In genomic region chr11:118528761-118529160, GRCm38 (mm10) we compare ENCODE assay signal across 28 mouse cellular contexts. TPM values are rescaled to one million over a fixed set of nuclear protein-coding genes. Genes with fewer than 3 reads are reported as not detected.
DNase-seq lines count a peak whose midpoint lies in the region; ATAC-seq lines count a peak whose summit lies in the region.
"Had no signal": no experiment of that assay in that cellular context is flagged by ENCODE, and none has a peak within 500 bp of the region (broad histone marks: within the 10 kb centered on the region; RNA-seq: fewer than 3 reads in every experiment).

No protein-coding gene starts in this region.

- H3K4me3 ChIP-seq in hindbrain, embryonic 10.5 days, result no peak overlapping the region
- H3K4me3 ChIP-seq in hindbrain, embryonic 11.5 days (ENCODE audit: low read depth, low read length), result no peak overlapping the region
- H3K4me3 ChIP-seq: embryonic facial prominence, embryonic 10.5 days; embryonic facial prominence, embryonic 13.5 days; erythroblast, embryonic 14.5 days; forebrain, embryonic 12.5 days; forebrain, embryonic 15.5 days; heart, adult 2 months; heart, embryonic 10.5 days; heart, embryonic 13.5 days; hindbrain, embryonic 12.5 days had no signal

- peaks cover 39% of the 10 kb centered on the region for H3K4me1 ChIP-seq in hindbrain, embryonic 10.5 days (replicated peaks)
- no peaks in the 10 kb centered on the region; the same call in 1 of the 2 replicates for H3K4me1 ChIP-seq in hindbrain, embryonic 11.5 days (replicated peaks; ENCODE audit: control insufficient read depth, insufficient read depth, low read length)
- H3K4me1 ChIP-seq: heart, embryonic 13.5 days had no signal

- WGBS in hindbrain, embryonic 10.5 days, result 88% methylated on average over 9 of the region's 9 CpGs
- 89% methylated on average over 9 of the region's 9 CpGs for WGBS in hindbrain, embryonic 11.5 days

- H3K36me3 ChIP-seq in hindbrain, embryonic 10.5 days, result no peaks in the 10 kb centered on the region
- no peaks in the 10 kb centered on the region for H3K36me3 ChIP-seq in hindbrain, embryonic 11.5 days (ENCODE audit: control insufficient read depth, insufficient read depth, low read length)
- H3K36me3 ChIP-seq: embryonic facial prominence, embryonic 10.5 days; embryonic facial prominence, embryonic 13.5 days; forebrain, embryonic 12.5 days; forebrain, embryonic 15.5 days; G1E; heart, embryonic 10.5 days; heart, embryonic 13.5 days; hindbrain, embryonic 12.5 days had no signal

- H3K4me2 ChIP-seq in hindbrain, embryonic 11.5 days (replicated peaks; ENCODE audit: low read depth, low read length), result no peak overlapping the region
- H3K4me2 ChIP-seq: embryonic facial prominence, embryonic 13.5 days; forebrain, embryonic 12.5 days; forebrain, embryonic 15.5 days; heart, embryonic 13.5 days; hindbrain, embryonic 12.5 days had no signal

- H3K9ac ChIP-seq in hindbrain, embryonic 11.5 days (ENCODE audit: low read depth, low read length), result no peak overlapping the region
- H3K9ac ChIP-seq: embryonic facial prominence, embryonic 13.5 days; forebrain, embryonic 12.5 days; forebrain, embryonic 15.5 days; heart, embryonic 13.5 days; hindbrain, embryonic 12.5 days had no signal

- DNase-seq in hindbrain, embryonic 10.5 days (ENCODE audit: low spot score), result no peak
- no peak for DNase-seq in hindbrain, embryonic 11.5 days (ENCODE audit: low spot score)
- peak; percentile 66 to 74 for DNase-seq in cerebellum, adult 18-20 months
- peak; percentile 51 for DNase-seq in cerebellum, adult 8-10 months
- DNase-seq in cerebellum, postnatal 25 days, result peak; percentile 69 to 77
- no peak for DNase-seq in adrenal gland, postnatal 25 days
- no peak for DNase-seq in heart, postnatal 25 days (ENCODE audit: low spot score)
- no peak for DNase-seq in B cell, adult 2 months
- DNase-seq: adrenal gland, postnatal 10 days; gastrocnemius, postnatal 10 days; gastrocnemius, postnatal 36 days; heart, adult 2 months; heart, postnatal 36 days; kidney, adult 18-20 months; kidney, adult 9 months had no signal

- 0 out of 2 replicates have a peak overlapping the region, but pooled peaks have one; percentile 5 for H3K27ac ChIP-seq in hindbrain, embryonic 10.5 days
- H3K27ac ChIP-seq in hindbrain, embryonic 11.5 days (ENCODE audit: low read depth, low read length), result no peak overlapping the region
- H3K27ac ChIP-seq: embryonic facial prominence, embryonic 13.5 days; forebrain, embryonic 12.5 days; forebrain, embryonic 15.5 days; heart, adult 2 months; heart, embryonic 10.5 days; heart, embryonic 13.5 days; hindbrain, postnatal 0 days had no signal

- H3K9me3 ChIP-seq in hindbrain, embryonic 10.5 days, result no peaks in the 10 kb centered on the region
- no peaks in the 10 kb centered on the region for H3K9me3 ChIP-seq in hindbrain, embryonic 11.5 days (ENCODE audit: control insufficient read depth, low read length)
- H3K9me3 ChIP-seq: embryonic facial prominence, embryonic 10.5 days; embryonic facial prominence, embryonic 13.5 days; forebrain, embryonic 12.5 days; forebrain, embryonic 15.5 days; heart, embryonic 10.5 days; heart, embryonic 13.5 days; hindbrain, embryonic 12.5 days had no signal

- intact Hi-C loops in heart, postnatal 25 days (cut with DNase I), result no loop called here

- no peak for ATAC-seq in hindbrain, embryonic 11.5 days (ENCODE audit: low FRiP score)
- ATAC-seq: forebrain, embryonic 15.5 days; hindbrain, postnatal 0 days; inflammation-experienced regulatory T-cells, adult 6 months; intestine, embryonic 16.5 days; Patski had no signal

- peaks cover 19% of the 10 kb centered on the region for H3K27me3 ChIP-seq in hindbrain, embryonic 10.5 days (ENCODE audit: insufficient read depth, poor library complexity, severe bottlenecking)
- no peaks in the 10 kb centered on the region for H3K27me3 ChIP-seq in hindbrain, embryonic 11.5 days (ENCODE audit: control insufficient read depth, insufficient read depth, low read length)
- H3K27me3 ChIP-seq: forebrain, embryonic 15.5 days had no signal

RNA-seq across cellular contexts. Expression of gene Engase, which starts 52.1 kb away (rescaled TPM):
- 8.7 and 8.9 TPM in 2 replicates for polyA plus RNA-seq in hindbrain, embryonic 10.5 days (2016; fragmentation: Nextera tagmentation; extraction: Ambion mirVana)
- 4.7 and 4.8 TPM in 2 replicates for polyA plus RNA-seq in hindbrain, embryonic 11.5 days (2014; fragmentation: Nextera tagmentation; extraction: Ambion mirVana)
- 19.0 and 32.0 TPM in 2 replicates for total RNA-seq in adrenal gland, postnatal 25 days (2021)
- 1 to 10 TPM; 5.7 to 6.3 TPM for total RNA-seq in heart, postnatal 25 days (2021)

Comparison
In these comparisons a context has a peak if more than half of its experiments do, and no peak if none do; other contexts are left out.
1. DNase-seq: peak in cerebellum, adult 18-20 months (2 of 2), cerebellum, adult 8-10 months (single experiment) and cerebellum, postnatal 25 days (2 of 2); none in hindbrain, embryonic 10.5 days (single experiment), hindbrain, embryonic 11.5 days (single experiment), adrenal gland, postnatal 25 days (single experiment), heart, postnatal 25 days (single experiment) and B cell, adult 2 months (0 of 2).